Mouse (Mus musculus): ENCODE results near the gene Fasl. TPM values are rescaled to one million over a fixed set of nuclear protein-coding genes. Genes with fewer than 3 reads are reported as not detected.

Gene Fasl
- total and polyA plus RNA-seq, 3 experiments = not detected

DNA sequence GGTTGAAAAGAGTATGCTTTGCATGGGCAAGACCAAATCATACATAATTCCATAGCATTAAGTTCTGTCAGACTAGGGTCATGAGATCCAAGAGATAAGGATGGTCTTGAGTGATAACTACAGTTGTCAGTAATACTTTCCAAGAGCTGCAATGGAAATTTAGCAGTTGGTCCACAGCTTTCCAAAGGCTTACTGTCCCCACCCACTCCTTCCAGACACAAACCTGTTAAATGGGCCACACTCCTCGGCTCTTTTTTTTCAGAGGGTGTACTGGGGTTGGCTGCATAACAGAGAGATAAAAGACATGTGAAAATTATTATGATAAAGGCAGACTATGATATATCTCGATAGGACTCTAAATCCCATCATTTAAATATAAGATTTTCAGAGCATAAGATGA, 5.6 kb downstream of the Fasl start:
- no peaks in the 10 kb centered on the region; a peak in 1 of 4 replicates for H3K4me1 ChIP-seq (ENCODE audit: control insufficient read depth in 1 of 2, insufficient read depth in 2 of 2, low read length in 2 of 2)
- H3K27ac ChIP-seq (ENCODE audit: control insufficient read depth, low read depth, low read length) = no peak overlapping the region
- no peaks in the 10 kb centered on the region for H3K9me3 ChIP-seq (replicated peaks; ENCODE audit: insufficient read depth, low read length)
- no peaks in the 10 kb centered on the region for H3K79me2 ChIP-seq (ENCODE audit: control insufficient read depth, insufficient read depth, low read length, poor library complexity)
- no peak overlapping the region for H3K4me3 ChIP-seq (ENCODE audit: control insufficient read depth in 1 of 2, insufficient read depth in 1 of 2, low read depth in 2 of 2, low read length in 2 of 2)
- no peaks in the 10 kb centered on the region for H3K36me3 ChIP-seq (ENCODE audit: control insufficient read depth in 1 of 2, insufficient read depth in 2 of 2, low read length in 2 of 2)
- no peak for DNase-seq (ENCODE audit: low read depth, low spot score)
- peaks cover 0 to 4% of the 10 kb centered on the region in 2 experiments; a peak in 2 of 4 replicates for H3K27me3 ChIP-seq (ENCODE audit: control insufficient read depth in 1 of 2, insufficient read depth in 2 of 2, low read length in 2 of 2)
- TF ChIP-seq ZMIZ1 (IDR thresholded peaks at IDR 0.05; ENCODE audit: low read depth, low read length) (no peak), CHD1 (IDR thresholded peaks at IDR 0.05; ENCODE audit: low read depth, low read length) (no peak), MAFK (IDR thresholded peaks at IDR 0.05; ENCODE audit: borderline replicate concordance, low read depth, low read length) (no peak), ZNF384 (IDR thresholded peaks at IDR 0.05; ENCODE audit: low read depth, low read length) (no peak), MEF2A (IDR thresholded peaks at IDR 0.05; ENCODE audit: extremely low read depth, insufficient replicate concordance, low read depth, low read length, poor library complexity, severe bottlenecking) (no peak), USF2 (IDR thresholded peaks at IDR 0.05; ENCODE audit: borderline replicate concordance in 1 of 2, insufficient read depth in 1 of 2, low read depth in 1 of 2, low read length in 2 of 2) (no peak), ZKSCAN1 (IDR thresholded peaks at IDR 0.05; ENCODE audit: low read depth, low read length) (no peak), SMC3 (IDR thresholded peaks at IDR 0.05; ENCODE audit: low read depth, low read length) (no peak), ELF1 (IDR thresholded peaks at IDR 0.05; ENCODE audit: low read depth, low read length) (no peak), MAX (IDR thresholded peaks at IDR 0.05; ENCODE audit: low read length) (no peak), POLR2AphosphoS5 (IDR thresholded peaks at IDR 0.05; ENCODE audit: borderline replicate concordance, low read depth, low read length) (no peak), USF1 (IDR thresholded peaks at IDR 0.05; ENCODE audit: low read depth, low read length) (no peak), RCOR1 (IDR thresholded peaks at IDR 0.05; ENCODE audit: low read depth, low read length) (no peak), TAL1 (IDR thresholded peaks at IDR 0.05; ENCODE audit: low read length) (no peak), SIN3A (IDR thresholded peaks at IDR 0.05; ENCODE audit: low read length) (no peak), MAZ (IDR thresholded peaks at IDR 0.05; ENCODE audit: low read depth, low read length) (no peak), NELFE (IDR thresholded peaks at IDR 0.05; ENCODE audit: low read depth, low read length) (no peak), RAD21 (IDR thresholded peaks at IDR 0.05; ENCODE audit: low read depth, low read length) (no peak), TCF12 (IDR thresholded peaks at IDR 0.05; ENCODE audit: low read depth, low read length) (no peak), TBP (IDR thresholded peaks at IDR 0.05; ENCODE audit: low read depth, low read length) (no peak)
- no peak overlapping the region for H3K9ac ChIP-seq (ENCODE audit: control insufficient read depth, low read depth, low read length, poor library complexity, severe bottlenecking)

GRCm38 (mm10) chr1:161781594-161781993, 6.7 kb downstream of the Fasl start:
- DNase-seq (ENCODE audit: low read depth, low spot score) = no peak
- no peak overlapping the region for H3K9ac ChIP-seq (ENCODE audit: control insufficient read depth, low read depth, low read length, poor library complexity, severe bottlenecking)
- H3K79me2 ChIP-seq (ENCODE audit: control insufficient read depth, insufficient read depth, low read length, poor library complexity) = no peaks in the 10 kb centered on the region
- H3K4me3 ChIP-seq (ENCODE audit: control insufficient read depth in 1 of 2, insufficient read depth in 1 of 2, low read depth in 2 of 2, low read length in 2 of 2) = no peak overlapping the region
- H3K36me3 ChIP-seq (ENCODE audit: control insufficient read depth in 1 of 2, insufficient read depth in 2 of 2, low read length in 2 of 2) = no peaks in the 10 kb centered on the region
- H3K9me3 ChIP-seq (replicated peaks; ENCODE audit: insufficient read depth, low read length) = no peaks in the 10 kb centered on the region
- H3K27me3 ChIP-seq (ENCODE audit: control insufficient read depth in 1 of 2, insufficient read depth in 2 of 2, low read length in 2 of 2) = peaks cover 0 to 4% of the 10 kb centered on the region in 2 experiments; a peak in 2 of 4 replicates
- TF ChIP-seq USF2 (IDR thresholded peaks at IDR 0.05; ENCODE audit: borderline replicate concordance in 1 of 2, insufficient read depth in 1 of 2, low read depth in 1 of 2, low read length in 2 of 2) = no peak
- TF ChIP-seq EP300 (IDR thresholded peaks at IDR 0.05; ENCODE audit: low read depth in 1 of 2, low read length in 2 of 2) = no peak
- no peak for TF ChIP-seq MYC (IDR thresholded peaks at IDR 0.05; ENCODE audit: low read depth, low read length)
- no peak for TF ChIP-seq BHLHE40 (IDR thresholded peaks at IDR 0.05; ENCODE audit: borderline replicate concordance, low read depth, low read length)
- no peak for TF ChIP-seq UBTF (IDR thresholded peaks at IDR 0.05; ENCODE audit: borderline replicate concordance, insufficient read depth, low read depth, low read length)
- TF ChIP-seq RCOR1 (IDR thresholded peaks at IDR 0.05; ENCODE audit: low read depth, low read length) = no peak
- no peak for TF ChIP-seq SMC3 (IDR thresholded peaks at IDR 0.05; ENCODE audit: low read depth, low read length)
- TF ChIP-seq TAL1 (IDR thresholded peaks at IDR 0.05; ENCODE audit: low read length) = no peak
- no peak for TF ChIP-seq ZMIZ1 (IDR thresholded peaks at IDR 0.05; ENCODE audit: low read depth, low read length)
- TF ChIP-seq POLR2AphosphoS2 (IDR thresholded peaks at IDR 0.05; ENCODE audit: low read length) = no peak
- no peak for TF ChIP-seq SIN3A (IDR thresholded peaks at IDR 0.05; ENCODE audit: low read length)
- TF ChIP-seq POLR2AphosphoS5 (IDR thresholded peaks at IDR 0.05; ENCODE audit: borderline replicate concordance, low read depth, low read length) = no peak
- TF ChIP-seq USF1 (IDR thresholded peaks at IDR 0.05; ENCODE audit: low read depth, low read length) = no peak
- TF ChIP-seq MAZ (IDR thresholded peaks at IDR 0.05; ENCODE audit: low read depth, low read length) = no peak
- TF ChIP-seq ELF1 (IDR thresholded peaks at IDR 0.05; ENCODE audit: low read depth, low read length) = no peak
- no peak for TF ChIP-seq MAX (IDR thresholded peaks at IDR 0.05; ENCODE audit: low read length)
- no peak for TF ChIP-seq POLR2A (IDR thresholded peaks at IDR 0.05; ENCODE audit: control insufficient read depth in 1 of 2, insufficient read depth in 1 of 2, low read depth in 1 of 2, low read length in 2 of 2, poor library complexity in 1 of 2)
- no peak for TF ChIP-seq CHD2 (IDR thresholded peaks at IDR 0.05; ENCODE audit: low read length)
- H3K4me1 ChIP-seq (ENCODE audit: control insufficient read depth in 1 of 2, insufficient read depth in 2 of 2, low read length in 2 of 2) = no peaks in the 10 kb centered on the region
- no peak overlapping the region for H3K27ac ChIP-seq (ENCODE audit: control insufficient read depth, low read depth, low read length)
